Mouse (Mus musculus) hindbrain, embryonic 16.5 days (tissue): Measurements from ENCODE around the gene Ankrd44. TPM values are rescaled to one million over a fixed set of nuclear protein-coding genes. Genes with fewer than 3 reads are reported as not detected.

Experiments used
- ATAC-seq: fragments of 200-750 bp; cut with Nextera tagmentation; 2 replicates; pipeline ENCODE4 v1.8.0; 2017; ENCODE audit warnings: moderate TSS enrichment, moderate library complexity
- H3K27ac ChIP-seq: fragments of 300-500 bp; sonication (generic); 2 replicates; pipeline ENCODE4 v1.5.1; 2014; ENCODE audit warnings: low read depth, mild to moderate bottlenecking, control low read depth, low read length, moderate library complexity
- H3K27me3 ChIP-seq: fragments of 300-500 bp; sonication (generic); replicated peaks from 2 replicates; pipeline ENCODE4 v1.6.1; 2014; ENCODE audit warnings: low read length; ENCODE audit not compliant: control insufficient read depth, insufficient read depth
- H3K36me3 ChIP-seq: fragments of 300-500 bp; sonication (generic); 2 replicates; pipeline ENCODE4 v1.6.1; 2014; ENCODE audit warnings: mild to moderate bottlenecking, low read length, moderate library complexity, mixed read lengths; ENCODE audit not compliant: control insufficient read depth, insufficient read depth
- H3K4me1 ChIP-seq: fragments of 300-500 bp; sonication (generic); 2 replicates; pipeline ENCODE4 v1.6.1; 2014; ENCODE audit warnings: low read depth, low read length; ENCODE audit not compliant: control insufficient read depth, insufficient read depth
- H3K4me2 ChIP-seq: fragments of 300-500 bp; sonication (generic); 2 replicates; pipeline ENCODE4 v1.6.1; 2014; ENCODE audit warnings: mild to moderate bottlenecking, low read length, control low read depth, moderate library complexity
- H3K4me3 ChIP-seq: fragments of 300-500 bp; sonication (generic); 2 replicates; pipeline ENCODE4 v1.5.1; 2014; ENCODE audit warnings: mild to moderate bottlenecking, low read length, control low read depth, moderate library complexity
- H3K9ac ChIP-seq: fragments of 300-500 bp; sonication (generic); 2 replicates; pipeline ENCODE4 v1.6.1; 2014; ENCODE audit warnings: low read depth, mild to moderate bottlenecking, control low read depth, low read length, moderate library complexity
- H3K9me3 ChIP-seq: fragments of 300-500 bp; sonication (generic); 2 replicates; pipeline ENCODE4 v1.6.1; 2014; ENCODE audit warnings: mild to moderate bottlenecking, low read length, moderate library complexity; ENCODE audit not compliant: control insufficient read depth
- WGBS: fragments of 180-500 bp; shearing (Covaris S2); extraction: QIAGEN DNeasy Blood & Tissue Kit; methylation state at CpG from one replicate; pipeline ENCODE4 v1.1.7; 2014; 5-methylcytosine and 5-hydroxymethylcytosine counted together
- polyA plus RNA-seq: library from polyadenylated mRNA; unstranded; fragments of >200 nt; fragmentation: Nextera tagmentation; extraction: Ambion mirVana; gene quantifications from 2 replicates; pipeline ENCODE4 v1.2.1, GENCODE M21; 2015

Ankrd44 gene
- polyA plus RNA-seq, 1 experiment from 2014 or later: 19.5 TPM

GRCm38 (mm10) chr1:54778151-54778550 lies 148.0 kb downstream of the Ankrd44 start:
- H3K27me3 ChIP-seq: no peaks in the 10 kb centered on the region
- no peak overlapping the region for H3K4me3 ChIP-seq
- ATAC-seq: no peak
- H3K4me1 ChIP-seq: no peaks in the 10 kb centered on the region
- WGBS: 91% methylated on average over 6 of the region's 6 CpGs
- H3K4me2 ChIP-seq: no peak overlapping the region
- no peaks in the 10 kb centered on the region for H3K9me3 ChIP-seq
- no peaks in the 10 kb centered on the region for H3K36me3 ChIP-seq
- H3K9ac ChIP-seq: no peak overlapping the region
- H3K27ac ChIP-seq: no peak overlapping the region

DNA sequence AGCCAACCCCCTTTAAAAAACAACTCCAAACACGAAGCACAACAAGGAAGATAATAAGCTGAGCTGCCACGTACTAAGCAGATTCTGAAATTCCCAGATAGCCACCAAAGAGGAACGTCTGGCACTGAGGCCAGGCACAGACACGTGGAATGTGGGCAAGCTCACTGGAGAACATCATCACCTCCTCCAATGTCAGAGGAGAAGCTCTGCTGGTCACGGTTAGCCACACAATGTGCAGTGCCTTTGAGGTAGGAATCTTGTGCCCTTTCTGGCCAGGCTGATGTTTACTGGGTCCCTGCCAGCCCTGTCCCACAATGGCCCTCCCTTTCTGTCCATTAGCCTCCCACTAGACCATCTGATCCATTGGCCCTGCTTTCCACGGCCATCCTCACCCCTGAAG lies 149.1 kb downstream of the Ankrd44 start:
- ATAC-seq: no peak
- 82% methylated on average over 6 of the region's 6 CpGs for WGBS
- Histone ChIP-seq H3K9me3 (no peaks in the 10 kb centered on the region), H3K4me1 (no peaks in the 10 kb centered on the region), H3K4me3 (no peak overlapping the region), H3K4me2 (no peak overlapping the region), H3K36me3 (no peaks in the 10 kb centered on the region), H3K9ac (no peak overlapping the region), H3K27ac (no peak overlapping the region), H3K27me3 (no peaks in the 10 kb centered on the region)

- H3K4me1 ChIP-seq: no peaks in the 10 kb centered on the region
- no peak for ATAC-seq
- H3K4me3 ChIP-seq: no peak overlapping the region
- H3K9ac ChIP-seq: no peak overlapping the region
- no peak overlapping the region for H3K4me2 ChIP-seq
- no peaks in the 10 kb centered on the region for H3K36me3 ChIP-seq
- 53% methylated on average over 8 of the region's 8 CpGs for WGBS
- no peaks in the 10 kb centered on the region for H3K27me3 ChIP-seq
- H3K27ac ChIP-seq: no peak overlapping the region
- no peaks in the 10 kb centered on the region for H3K9me3 ChIP-seq
Measured at GRCm38 (mm10) chr1:54776116-54776515, 150.1 kb downstream of the Ankrd44 start.

DNA sequence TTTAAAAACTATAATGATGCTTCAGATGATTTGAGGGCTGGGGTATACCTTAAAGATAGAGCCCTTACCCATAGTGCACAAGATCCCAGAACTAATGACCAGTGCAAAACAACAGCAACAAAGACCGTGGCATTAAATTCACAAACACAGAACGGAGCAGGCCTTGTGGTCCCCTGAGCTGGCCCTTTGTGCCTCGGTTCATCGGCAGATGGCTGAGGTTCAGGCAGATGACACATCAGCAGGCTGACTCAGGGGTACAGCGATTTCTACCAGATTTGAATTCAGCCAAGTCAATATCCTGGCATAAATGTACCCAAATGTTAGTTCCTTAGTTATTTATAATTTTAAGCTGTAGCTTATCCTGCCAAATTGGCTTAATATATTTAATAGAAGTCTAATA lies 153.3 kb downstream of the Ankrd44 start:
- Histone ChIP-seq H3K9ac (no peak overlapping the region), H3K36me3 (no peaks in the 10 kb centered on the region), H3K4me3 (no peak overlapping the region), H3K9me3 (peaks cover 3% of the 10 kb centered on the region; the same call in 1 of the 2 replicates), H3K4me2 (no peak overlapping the region), H3K4me1 (no peaks in the 10 kb centered on the region), H3K27ac (no peak overlapping the region), H3K27me3 (no peaks in the 10 kb centered on the region)
- 51% methylated on average over 5 of the region's 5 CpGs for WGBS
- no peak for ATAC-seq

DNA sequence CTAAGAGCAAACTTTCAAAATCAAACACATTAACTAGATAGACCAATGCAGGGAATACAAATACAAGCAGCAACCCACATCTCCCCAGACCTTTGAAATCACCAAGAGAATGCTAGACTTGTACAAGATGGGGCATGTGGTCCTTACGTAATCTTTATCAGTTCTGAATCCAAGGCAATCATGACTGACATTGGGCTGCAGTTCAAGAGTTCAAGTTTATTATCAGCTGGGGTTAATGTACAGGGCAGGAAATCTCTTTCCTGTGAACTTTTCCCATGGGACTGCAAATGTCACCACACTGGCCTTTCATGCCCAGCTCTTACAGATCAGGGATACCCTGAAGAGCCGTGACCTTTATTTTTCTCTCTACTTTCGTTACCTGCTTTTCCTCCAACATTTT lies 154.7 kb downstream of the Ankrd44 start:
- H3K27me3 ChIP-seq: no peaks in the 10 kb centered on the region
- H3K4me3 ChIP-seq: no peak overlapping the region
- H3K9me3 ChIP-seq: peaks cover 3% of the 10 kb centered on the region; the same call in 1 of the 2 replicates
- H3K36me3 ChIP-seq: no peaks in the 10 kb centered on the region
- H3K27ac ChIP-seq: no peak overlapping the region
- no peak for ATAC-seq
- no peak overlapping the region for H3K4me2 ChIP-seq
- H3K4me1 ChIP-seq: no peaks in the 10 kb centered on the region
- WGBS: 95% methylated on average over 3 of the region's 3 CpGs
- no peak overlapping the region for H3K9ac ChIP-seq

- H3K9ac ChIP-seq: no peak overlapping the region
- H3K36me3 ChIP-seq: no peaks in the 10 kb centered on the region
- H3K4me3 ChIP-seq: no peak overlapping the region
- peaks cover 3% of the 10 kb centered on the region; the same call in 1 of the 2 replicates for H3K9me3 ChIP-seq
- WGBS: 85% methylated on average over 3 of the region's 3 CpGs
- no peak for ATAC-seq
- no peak overlapping the region for H3K27ac ChIP-seq
- H3K4me2 ChIP-seq: no peak overlapping the region
- no peaks in the 10 kb centered on the region for H3K27me3 ChIP-seq
- no peaks in the 10 kb centered on the region for H3K4me1 ChIP-seq
Measured at GRCm38 (mm10) chr1:54767221-54767620, 159.0 kb downstream of the Ankrd44 start.

DNA sequence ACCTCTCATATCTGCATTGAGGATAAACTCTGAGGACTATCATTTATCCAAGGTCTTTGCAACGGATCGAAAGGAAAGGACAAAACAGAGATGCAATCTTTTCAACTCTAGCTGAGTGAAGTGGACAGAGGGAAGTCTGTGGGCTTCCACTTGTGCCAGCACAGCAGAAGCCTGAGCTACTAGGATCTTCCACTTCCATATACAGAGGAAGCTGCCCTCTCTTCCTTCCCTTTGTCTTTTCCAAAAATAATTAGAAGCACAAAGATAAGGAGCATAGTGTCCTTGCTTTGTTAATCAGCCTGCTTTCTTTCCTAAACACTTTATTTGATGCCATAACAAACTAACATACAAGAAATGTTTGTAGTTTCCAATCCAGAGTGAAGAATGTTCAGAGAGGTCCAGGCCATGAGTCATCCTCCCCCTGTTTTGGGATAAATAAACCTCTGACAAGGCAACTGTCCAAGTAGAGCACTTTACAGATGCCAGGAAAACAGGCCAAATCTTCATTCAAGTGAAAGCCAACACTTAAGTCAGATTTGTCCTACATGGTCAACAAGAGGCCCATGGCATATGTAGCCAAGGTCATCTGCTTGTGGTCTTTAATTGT lies 160.5 kb downstream of the Ankrd44 start:
- Histone ChIP-seq H3K4me2 (no peak overlapping the region), H3K4me3 (no peak overlapping the region), H3K4me1 (no peaks in the 10 kb centered on the region), H3K27me3 (no peaks in the 10 kb centered on the region), H3K36me3 (no peaks in the 10 kb centered on the region), H3K27ac (no peak overlapping the region), H3K9ac (no peak overlapping the region), H3K9me3 (peaks cover 1% of the 10 kb centered on the region; the same call in 1 of the 2 replicates)
- no peak for ATAC-seq
- 92% methylated on average over 2 of the region's 2 CpGs for WGBS

GRCm38 (mm10) chr1:54762216-54762807 lies 163.9 kb downstream of the Ankrd44 start:
- Histone ChIP-seq H3K4me1 (no peaks in the 10 kb centered on the region), H3K4me2 (no peak overlapping the region), H3K27me3 (no peaks in the 10 kb centered on the region), H3K9me3 (no peaks in the 10 kb centered on the region), H3K27ac (no peak overlapping the region), H3K9ac (no peak overlapping the region), H3K4me3 (no peak overlapping the region), H3K36me3 (no peaks in the 10 kb centered on the region)
- 66% methylated on average over 10 of the region's 10 CpGs for WGBS
- 0 out of 2 replicates have a peak, but pooled peaks have one; percentile 24 for ATAC-seq

GRCm38 (mm10) chr1:54759841-54760240 lies 166.3 kb downstream of the Ankrd44 start:
- Histone ChIP-seq H3K4me2 (no peak overlapping the region), H3K4me1 (no peaks in the 10 kb centered on the region), H3K4me3 (no peak overlapping the region), H3K9ac (no peak overlapping the region), H3K36me3 (no peaks in the 10 kb centered on the region), H3K27me3 (no peaks in the 10 kb centered on the region), H3K9me3 (no peaks in the 10 kb centered on the region), H3K27ac (no peak overlapping the region)
- no peak for ATAC-seq
